Mouse (Mus musculus): ENCODE results near the gene Lsm7.

DNA sequence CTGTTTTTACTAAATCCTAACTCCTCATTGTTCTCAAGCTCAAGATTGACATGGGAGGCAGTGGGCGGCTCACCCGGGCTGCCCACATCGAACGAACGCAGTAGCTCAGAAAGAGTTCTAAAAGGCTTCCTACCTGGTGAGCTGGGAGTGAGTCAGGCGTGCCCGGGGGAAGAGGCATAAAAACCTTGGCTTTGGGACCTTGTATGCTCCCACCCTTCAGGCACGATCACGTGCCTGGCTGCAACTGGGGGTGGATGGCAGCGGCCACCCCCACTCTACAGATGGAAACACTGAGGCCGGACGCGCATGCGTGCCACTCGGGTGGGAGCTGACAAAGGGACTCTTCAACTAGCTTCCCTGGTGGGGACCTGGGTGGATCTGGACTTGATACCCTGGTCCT is 12.7 kb downstream of the Lsm7 start:
- TF ChIP-seq CTCF (IDR thresholded peaks at IDR 0.05; ENCODE audit: low read depth) (no peak), EP300 (IDR thresholded peaks at IDR 0.05; ENCODE audit: low read depth) (no peak)
